ENCODE assay signal across 8 mouse cellular contexts in the genomic region with DNA sequence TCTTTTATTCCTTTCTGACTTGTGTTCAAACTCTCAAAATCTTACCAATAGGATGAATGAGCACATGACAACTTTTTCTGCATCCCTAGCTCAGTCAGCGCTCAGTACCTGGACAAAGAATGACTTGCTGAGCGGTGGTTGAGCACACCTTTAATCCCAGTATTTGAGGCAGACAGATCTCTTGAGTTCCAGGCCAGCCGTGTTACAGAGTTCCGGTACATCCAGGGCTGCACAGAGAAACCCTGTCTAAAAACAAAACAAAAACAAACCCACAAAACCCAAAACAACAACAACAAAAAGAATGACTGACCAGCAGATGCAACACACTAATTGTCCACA. TPM values are rescaled to one million over a fixed set of nuclear protein-coding genes. Genes with fewer than 3 reads are reported as not detected.
DNase-seq lines count a peak whose midpoint lies in the region; ATAC-seq and TF ChIP-seq lines count a peak whose summit lies in the region.

No protein-coding gene starts in this region.

- H3K27me3 ChIP-seq in thymus, adult 2 months (ENCODE audit: control insufficient read depth, insufficient read depth, low read length), result no peaks in the 10 kb centered on the region
- H3K27me3 ChIP-seq in liver, embryonic 12.5 days (replicated peaks), result no peaks in the 10 kb centered on the region

- no peak; the same call in 1 of the 2 replicates for ATAC-seq in liver, embryonic 12.5 days
- no peak for ATAC-seq in monocyte, adult 5-6 weeks (replicated peaks; ENCODE audit: insufficient number of reproducible peaks, low FRiP score, low TSS enrichment, poor library complexity, severe bottlenecking)

- H3K36me3 ChIP-seq in thymus, adult 2 months (ENCODE audit: control insufficient read depth, insufficient read depth, low read length), result no peaks in the 10 kb centered on the region
- no peaks in the 10 kb centered on the region; the same call in 1 of the 2 replicates for H3K36me3 ChIP-seq in liver, embryonic 12.5 days

- TF ChIP-seq CTCF in gastrocnemius, adult 2 months (IDR thresholded peaks at IDR 0.05), result peak; percentile 10; the same call in 1 of the 2 replicates
- no peak for TF ChIP-seq CTCF in thymus, adult 2 months (IDR thresholded peaks at IDR 0.05; ENCODE audit: borderline replicate concordance, control insufficient read depth, extremely low read depth, insufficient read depth, low read length, poor library complexity)

- no peak for TF ChIP-seq POLR2A in thymus, adult 2 months (IDR thresholded peaks at IDR 0.05; ENCODE audit: control insufficient read depth, extremely low read depth, insufficient read depth, low read length, poor library complexity)

- no peak for DNase-seq in gastrocnemius, adult 2 months
- no peak for DNase-seq in gastrocnemius, postnatal 36 days
- DNase-seq in thymus, adult 2 months, result no peak
- no peak for DNase-seq in thymus, postnatal 10 days (ENCODE audit: low spot score in 2 of 2)
- no peak for DNase-seq in cerebellum, adult 18-20 months
- no peak for DNase-seq in gastrocnemius, postnatal 10 days

- intact Hi-C loops in gastrocnemius, adult 2 months (cut with DNase I), result loop anchor here (2.0 kb wide), 1 partner anchor 17 kb away; no protein-coding TSS in a partner anchor
- intact Hi-C loops in gastrocnemius, postnatal 36 days (cut with DNase I), result no loop called here

- peak overlapping the region; percentile 92 for H3K27ac ChIP-seq in gastrocnemius, adult 2 months
- no peak overlapping the region for H3K27ac ChIP-seq in thymus, adult 2 months (ENCODE audit: control insufficient read depth, insufficient read depth, low read length)
- peak overlapping the region; percentile 82; the same call in 1 of the 2 replicates for H3K27ac ChIP-seq in liver, embryonic 12.5 days

- H3K4me3 ChIP-seq in gastrocnemius, adult 2 months, result peak overlapping the region; percentile 90
- peak overlapping the region; percentile 75 for H3K4me3 ChIP-seq in thymus, adult 2 months (ENCODE audit: control insufficient read depth, insufficient read depth, low read length)
- H3K4me3 ChIP-seq in liver, embryonic 12.5 days, result peak overlapping the region; percentile 68

- peak overlapping the region; percentile 90 for H3K4me2 ChIP-seq in liver, embryonic 12.5 days

- peaks cover 50% of the 10 kb centered on the region for H3K4me1 ChIP-seq in thymus, adult 2 months (replicated peaks; ENCODE audit: control insufficient read depth, insufficient read depth, low read length)
- peaks cover 65% of the 10 kb centered on the region for H3K4me1 ChIP-seq in liver, embryonic 12.5 days

- 12% methylated on average over 4 of the region's 4 CpGs for WGBS in thymus, adult 2 months
- WGBS in liver, embryonic 12.5 days (ENCODE audit: insufficient replicate concordance), result 33% methylated on average over 4 of the region's 4 CpGs

- H3K9me3 ChIP-seq in liver, embryonic 12.5 days (replicated peaks), result peaks cover 4% of the 10 kb centered on the region; the same call in 1 of the 2 replicates

- H3K9ac ChIP-seq in liver, embryonic 12.5 days, result peak overlapping the region; percentile 80; the same call in 1 of the 2 replicates

RNA-seq across cellular contexts. Expression of gene Slc44a2, which starts 0.2 kb away (rescaled TPM):
- 100 to 1,000 TPM; 168 to 178 TPM for total RNA-seq in gastrocnemius, adult 2 months (2021)
- 100 to 1,000 TPM; 135 to 148 TPM for total RNA-seq in gastrocnemius, postnatal 36 days (2021)
- polyA plus RNA-seq in thymus, adult 2 months (2012; rRNA removed), result 477 and 505 TPM in 2 replicates
- polyA plus RNA-seq in liver, embryonic 12.5 days (2016; fragmentation: Nextera tagmentation; extraction: Ambion mirVana), result 29.2 and 32.5 TPM in 2 replicates
- total RNA-seq in gastrocnemius, postnatal 10 days (2021), result 100 to 1,000 TPM; 131 to 140 TPM
- total RNA-seq in monocyte, adult 5-6 weeks (2017), result 230 to 297 TPM (median 259 TPM) in 3 replicates

RNA-seq across cellular contexts. Expression of gene Ap1m2, which starts 8.1 kb away (rescaled TPM):
- not detected for total RNA-seq in gastrocnemius, adult 2 months (2021)
- total RNA-seq in gastrocnemius, postnatal 36 days (2021), result not detected
- 9.6 and 11.1 TPM in 2 replicates for polyA plus RNA-seq in thymus, adult 2 months (2012; rRNA removed)
- polyA plus RNA-seq in liver, embryonic 12.5 days (2016; fragmentation: Nextera tagmentation; extraction: Ambion mirVana), result 0.10 and 0.25 TPM in 2 replicates
- not detected for total RNA-seq in gastrocnemius, postnatal 10 days (2021)
- 1.6 to 2.0 TPM (median 1.8 TPM) in 3 replicates for total RNA-seq in monocyte, adult 5-6 weeks (2017)

RNA-seq across cellular contexts. Expression of gene Cdkn2d, which starts 29.0 kb away (rescaled TPM):
- 1 to 10 TPM; 8.6 to 9.1 TPM for total RNA-seq in gastrocnemius, adult 2 months (2021)
- total RNA-seq in gastrocnemius, postnatal 36 days (2021), result 10 to 100 TPM in 1 of 2 experiments, 1 to 10 TPM in 1; 8.4 to 10.1 TPM
- 319 and 330 TPM in 2 replicates for polyA plus RNA-seq in thymus, adult 2 months (2012; rRNA removed)
- polyA plus RNA-seq in liver, embryonic 12.5 days (2016; fragmentation: Nextera tagmentation; extraction: Ambion mirVana), result 87.4 and 88.6 TPM in 2 replicates
- total RNA-seq in gastrocnemius, postnatal 10 days (2021), result 10 to 100 TPM; 14.2 to 16.1 TPM
- 58.8 to 83.6 TPM (median 66.5 TPM) in 3 replicates for total RNA-seq in monocyte, adult 5-6 weeks (2017)

RNA-seq across cellular contexts. Expression of gene Kri1, which starts 32.5 kb away (rescaled TPM):
- total RNA-seq in gastrocnemius, adult 2 months (2021), result 10 to 100 TPM; 11.0 to 12.6 TPM
- 10 to 100 TPM in 1 of 2 experiments, 1 to 10 TPM in 1; 9.1 to 11.6 TPM for total RNA-seq in gastrocnemius, postnatal 36 days (2021)
- polyA plus RNA-seq in thymus, adult 2 months (2012; rRNA removed), result 56.5 and 57.9 TPM in 2 replicates
- polyA plus RNA-seq in liver, embryonic 12.5 days (2016; fragmentation: Nextera tagmentation; extraction: Ambion mirVana), result 14.5 and 15.5 TPM in 2 replicates
- 10 to 100 TPM; 10.8 to 14.5 TPM for total RNA-seq in gastrocnemius, postnatal 10 days (2021)
- total RNA-seq in monocyte, adult 5-6 weeks (2017), result 91.2 to 154 TPM (median 120 TPM) in 3 replicates

RNA-seq across cellular contexts. Expression of gene Ilf3, which starts 47.4 kb away (rescaled TPM):
- 10 to 100 TPM; 21.2 to 25.2 TPM for total RNA-seq in gastrocnemius, adult 2 months (2021)
- 10 to 100 TPM; 17.2 to 19.4 TPM for total RNA-seq in gastrocnemius, postnatal 36 days (2021)
- polyA plus RNA-seq in thymus, adult 2 months (2012; rRNA removed), result 151 and 157 TPM in 2 replicates
- 84.1 and 85.3 TPM in 2 replicates for polyA plus RNA-seq in liver, embryonic 12.5 days (2016; fragmentation: Nextera tagmentation; extraction: Ambion mirVana)
- total RNA-seq in gastrocnemius, postnatal 10 days (2021), result 10 to 100 TPM; 34.9 to 49.0 TPM
- total RNA-seq in monocyte, adult 5-6 weeks (2017), result 47.3 to 58.8 TPM (median 54.8 TPM) in 3 replicates
